Mouse (Mus musculus) intestine, embryonic 16.5 days (tissue): ENCODE data around the gene Erp29. TPM values are rescaled to one million over a fixed set of nuclear protein-coding genes. Genes with fewer than 3 reads are reported as not detected.

Source experiments
- ATAC-seq: fragments of 200-750 bp; cut with Nextera tagmentation; 2 replicates; pipeline ENCODE4 v1.8.0; 2017; ENCODE audit warnings: moderate TSS enrichment, moderate library complexity
- H3K27ac ChIP-seq: fragments of 300-500 bp; sonication (generic); 2 replicates; pipeline ENCODE4 v1.5.1; 2014; ENCODE audit warnings: mild to moderate bottlenecking, low read length
- H3K27me3 ChIP-seq: fragments of 300-500 bp; sonication (generic); replicated peaks from 2 replicates; pipeline ENCODE4 v1.6.1; 2014; ENCODE audit warnings: low read length, control low read depth, mixed read lengths; ENCODE audit not compliant: control insufficient read depth, insufficient read depth
- H3K36me3 ChIP-seq: fragments of 300-500 bp; sonication (generic); 2 replicates; pipeline ENCODE4 v1.6.1; 2014; ENCODE audit warnings: low read length, control low read depth; ENCODE audit not compliant: control insufficient read depth, insufficient read depth
- H3K4me1 ChIP-seq: fragments of 300-500 bp; sonication (generic); 2 replicates; pipeline ENCODE4 v1.6.1; 2014; ENCODE audit warnings: low read length, control low read depth, mixed read lengths; ENCODE audit not compliant: control insufficient read depth, insufficient read depth
- H3K4me2 ChIP-seq: fragments of 300-500 bp; sonication (generic); 2 replicates; pipeline ENCODE4 v1.6.1; 2014; ENCODE audit warnings: low read depth, low read length, control low read depth
- H3K4me3 ChIP-seq: fragments of 300-500 bp; sonication (generic); 2 replicates; pipeline ENCODE4 v1.5.1; 2014; ENCODE audit warnings: mild to moderate bottlenecking, low read length
- H3K9ac ChIP-seq: fragments of 300-500 bp; sonication (generic); 2 replicates; pipeline ENCODE4 v1.6.1; 2014; ENCODE audit warnings: low read depth, low read length
- H3K9me3 ChIP-seq: fragments of 300-500 bp; sonication (generic); 2 replicates; pipeline ENCODE4 v1.6.1; 2016; ENCODE audit warnings: low read length, control low read depth; ENCODE audit not compliant: control insufficient read depth
- WGBS: fragments of 180-500 bp; shearing (Covaris S2); extraction: QIAGEN DNeasy Blood & Tissue Kit; methylation state at CpG from one replicate; pipeline ENCODE4 v1.1.7; 2014; 5-methylcytosine and 5-hydroxymethylcytosine counted together
- polyA plus RNA-seq: library from polyadenylated mRNA; unstranded; fragments of >200 nt; fragmentation: Nextera tagmentation; extraction: Ambion mirVana; gene quantifications from 2 replicates; pipeline ENCODE4 v1.2.1, GENCODE M21; 2015

Gene Erp29
- polyA plus RNA-seq, 1 experiment from 2014 or later = 202 TPM

- Histone ChIP-seq H3K27ac (peak overlapping the region; percentile 28; the same call in 1 of the 2 replicates), H3K9ac (peak overlapping the region; percentile 14; the same call in 1 of the 2 replicates), H3K9me3 (no peaks in the 10 kb centered on the region), H3K27me3 (no peaks in the 10 kb centered on the region), H3K4me1 (peaks cover 30% of the 10 kb centered on the region), H3K36me3 (no peaks in the 10 kb centered on the region), H3K4me3 (peak overlapping the region; percentile 76), H3K4me2 (peak overlapping the region; percentile 69)
- 28% methylated on average over 22 of the region's 22 CpGs for WGBS
- ATAC-seq = no peak
Measured at GRCm38 (mm10) chr5:121386120-121386909, 66.0 kb downstream of the Erp29 start.

GRCm38 (mm10) chr5:121385461-121386119 lies 66.7 kb downstream of the Erp29 start, which contains the start of gene Trafd1:
Gene Trafd1, minus strand, starts transcription at chr5:121385632.
- Histone ChIP-seq H3K9ac (peak within 1 kb of the TSS; percentile 85), H3K4me3 (peak within 1 kb of the TSS; percentile 76), H3K27me3 (no peaks in the 10 kb centered on the region), H3K36me3 (peaks cover 5% of the 10 kb centered on the region; the same call in 1 of the 2 replicates), H3K4me2 (peak within 1 kb of the TSS; percentile 69), H3K27ac (peak within 1 kb of the TSS; percentile 94), H3K4me1 (peaks cover 30% of the 10 kb centered on the region), H3K9me3 (no peaks in the 10 kb centered on the region)
- WGBS = 1% methylated on average over 33 of the region's 45 CpGs
- ATAC-seq = peak; percentile 96

- H3K9ac ChIP-seq = peak overlapping the region; percentile 85
- peaks cover 30% of the 10 kb centered on the region for H3K4me1 ChIP-seq
- peak; percentile 85 for ATAC-seq
- H3K9me3 ChIP-seq = no peaks in the 10 kb centered on the region
- H3K36me3 ChIP-seq = peaks cover 6% of the 10 kb centered on the region; the same call in 1 of the 2 replicates
- peak overlapping the region; percentile 76 for H3K4me3 ChIP-seq
- H3K27me3 ChIP-seq = no peaks in the 10 kb centered on the region
- H3K27ac ChIP-seq = peak overlapping the region; percentile 94
- H3K4me2 ChIP-seq = peak overlapping the region; percentile 69
- WGBS = 2% methylated on average over 45 of the region's 47 CpGs
Measured at GRCm38 (mm10) chr5:121384757-121385460, 67.4 kb downstream of the Erp29 start.

GRCm38 (mm10) chr5:121383857-121384756 lies 68.2 kb downstream of the Erp29 start:
- H3K9me3 ChIP-seq = no peaks in the 10 kb centered on the region
- H3K4me3 ChIP-seq = peak overlapping the region; percentile 76
- H3K4me2 ChIP-seq = peak overlapping the region; percentile 69
- ATAC-seq = no peak
- peaks cover 6% of the 10 kb centered on the region; the same call in 1 of the 2 replicates for H3K36me3 ChIP-seq
- peaks cover 30% of the 10 kb centered on the region for H3K4me1 ChIP-seq
- peak overlapping the region; percentile 85 for H3K9ac ChIP-seq
- H3K27ac ChIP-seq = peak overlapping the region; percentile 94
- 45% methylated on average over 10 of the region's 10 CpGs for WGBS
- H3K27me3 ChIP-seq = no peaks in the 10 kb centered on the region

- Histone ChIP-seq H3K4me2 (no peak overlapping the region), H3K27me3 (no peaks in the 10 kb centered on the region), H3K9me3 (no peaks in the 10 kb centered on the region), H3K27ac (no peak overlapping the region), H3K36me3 (peaks cover 13% of the 10 kb centered on the region), H3K9ac (no peak overlapping the region), H3K4me1 (peaks cover 12% of the 10 kb centered on the region), H3K4me3 (no peak overlapping the region)
- no peak for ATAC-seq
- WGBS = 97% methylated on average over 2 of the region's 2 CpGs
Measured at GRCm38 (mm10) chr5:121380692-121381091, 71.6 kb downstream of the Erp29 start.

GRCm38 (mm10) chr5:121378678-121379256 lies 73.5 kb downstream of the Erp29 start:
- H3K36me3 ChIP-seq = peaks cover 14% of the 10 kb centered on the region
- no peak for ATAC-seq
- 91% methylated on average over 13 of the region's 13 CpGs for WGBS

More at GRCm38 (mm10) chr5:121378678-121379256, 73.5 kb downstream of the Erp29 start:
- Histone ChIP-seq H3K4me3 (no peak overlapping the region), H3K9ac (no peak overlapping the region), H3K4me2 (no peak overlapping the region), H3K27ac (no peak overlapping the region), H3K9me3 (no peaks in the 10 kb centered on the region), H3K4me1 (peaks cover 3% of the 10 kb centered on the region), H3K27me3 (no peaks in the 10 kb centered on the region)

Other genes starting within 250 kb of the Erp29 start
- gene Rpl6, start 248.0 kb downstream of the Erp29 start, polyA plus RNA-seq = 512 and 565 TPM in 2 replicates
- gene Hectd4, start 232.3 kb downstream of the Erp29 start, polyA plus RNA-seq = 3.0 and 3.1 TPM in 2 replicates
- gene Trafd1, start 66.9 kb downstream of the Erp29 start, polyA plus RNA-seq = 56.9 and 57.2 TPM in 2 replicates
- 45.9 and 48.3 TPM in 2 replicates for gene Naa25, start 54.6 kb downstream of the Erp29 start, polyA plus RNA-seq
- gene Tmem116, start 613 bp downstream of the Erp29 start, polyA plus RNA-seq = 4.2 and 4.4 TPM in 2 replicates
- not detected in 2 replicates for gene Adam1b, start 50.9 kb upstream of the Erp29 start, polyA plus RNA-seq
- gene Adam1a, start 93.0 kb upstream of the Erp29 start, polyA plus RNA-seq = 0.81 and 1.0 TPM in 2 replicates
- gene Gm42878, start 93.0 kb upstream of the Erp29 start, polyA plus RNA-seq = not detected in 2 replicates
- 47.3 and 48.0 TPM in 2 replicates for gene Mapkapk5, start 93.4 kb upstream of the Erp29 start, polyA plus RNA-seq
- gene Aldh2, start 141.3 kb upstream of the Erp29 start, polyA plus RNA-seq = 236 TPM in 2 replicates
- 4.5 and 5.3 TPM in 2 replicates for gene Acad12, start 166.4 kb upstream of the Erp29 start, polyA plus RNA-seq
- 7.8 and 9.7 TPM in 2 replicates for gene Acad10, start 208.0 kb upstream of the Erp29 start, polyA plus RNA-seq
- 26.4 and 30.4 TPM in 2 replicates for gene Brap, start 208.1 kb upstream of the Erp29 start, polyA plus RNA-seq